Mouse (Mus musculus): Measurements from ENCODE around the gene Fdx1. TPM values are rescaled to one million over a fixed set of nuclear protein-coding genes. Genes with fewer than 3 reads are reported as not detected.

The Fdx1 gene
- total and polyA plus RNA-seq, 3 experiments, result 41.6 to 69.2 (median 51.1) TPM

DNA sequence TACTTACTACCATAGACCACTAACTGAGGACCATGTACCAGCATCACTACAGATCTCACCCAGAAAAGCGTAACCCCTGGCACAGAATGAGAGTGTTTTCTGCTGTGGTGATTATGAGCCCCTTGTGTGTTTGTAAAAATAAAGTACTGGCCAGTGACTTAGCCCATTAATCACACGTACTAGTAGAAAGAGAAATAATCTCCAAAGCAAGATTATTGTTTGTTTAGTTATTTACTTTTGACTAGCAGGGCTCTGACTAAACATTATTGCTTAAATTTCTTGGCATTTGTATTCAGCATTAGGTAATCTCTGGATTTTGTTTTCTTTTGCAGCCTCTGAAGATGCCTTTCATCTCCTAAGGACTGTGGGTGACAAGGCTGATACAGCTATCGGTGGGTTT lies 55.1 kb downstream of the Fdx1 start:
- Histone ChIP-seq H3K27me3 (replicated peaks) (no peaks in the 10 kb centered on the region), H3K4me2 (ENCODE audit: insufficient read depth, low read depth, poor library complexity, severe bottlenecking) (no peak overlapping the region), H3K79me2 (replicated peaks; ENCODE audit: control insufficient read depth, extremely low read depth, insufficient read depth, poor library complexity, severe bottlenecking) (no peaks in the 10 kb centered on the region), H3K9me3 (replicated peaks; ENCODE audit: low read length) (no peaks in the 10 kb centered on the region), H3K36me3 (replicated peaks in 1 of 2; ENCODE audit: control insufficient read depth in 1 of 2, insufficient read depth in 1 of 2, low read length in 1 of 2) (no peaks in the 10 kb centered on the region), H3K4me3 (replicated peaks in 1 of 3; ENCODE audit: low read depth in 2 of 3, low read length in 2 of 3, poor library complexity in 1 of 3) (no peak overlapping the region), H3K27ac (ENCODE audit: insufficient read depth, low read depth) (no peak overlapping the region), H3K9ac (ENCODE audit: insufficient read depth, low read depth) (no peak overlapping the region), H3K4me1 (ENCODE audit: control insufficient read depth in 1 of 2, insufficient read depth in 2 of 2) (peaks cover 0 to 11% of the 10 kb centered on the region in 2 experiments; a peak in 2 of 4 replicates)
- dilution Hi-C loops (cut with MboI; ENCODE audit: extremely low pct_ligation_motif_present, extremely low pct_unique_long_range_greater_than_20kb, low sequenced_read_pairs), result no loop called here
- TF ChIP-seq USF2 (conservative IDR thresholded peaks at IDR 0.05; ENCODE audit: low read depth, low read length) (no peak), ETS1 (conservative IDR thresholded peaks at IDR 0.05; ENCODE audit: low read depth, low read length) (no peak), MAZ (IDR thresholded peaks at IDR 0.05; ENCODE audit: low read depth, low read length) (no peak), NELFE (IDR thresholded peaks at IDR 0.05; ENCODE audit: low read depth, low read length) (no peak), ZNF384 (IDR thresholded peaks at IDR 0.05; ENCODE audit: low read depth, low read length) (no peak), MXI1 (IDR thresholded peaks at IDR 0.05; ENCODE audit: low read depth, low read length) (no peak), GABPA (IDR thresholded peaks at IDR 0.05; ENCODE audit: insufficient replicate concordance, low read depth, low read length) (no peak), ZMIZ1 (IDR thresholded peaks at IDR 0.05; ENCODE audit: low read depth, low read length) (no peak), MYC (IDR thresholded peaks at IDR 0.05; ENCODE audit: low read depth, low read length) (no peak), ZKSCAN1 (IDR thresholded peaks at IDR 0.05; ENCODE audit: borderline replicate concordance, low read depth, low read length) (no peak), CHD1 (IDR thresholded peaks at IDR 0.05; ENCODE audit: low read depth, low read length) (no peak), MEF2A (IDR thresholded peaks at IDR 0.05; ENCODE audit: borderline replicate concordance, low read depth, low read length) (no peak), CHD2 (IDR thresholded peaks at IDR 0.05; ENCODE audit: low read length) (no peak), HCFC1 (IDR thresholded peaks at IDR 0.05; ENCODE audit: low read depth, low read length) (no peak), ZC3H11A (IDR thresholded peaks at IDR 0.05; ENCODE audit: low read depth, low read length) (no peak), ELF1 (IDR thresholded peaks at IDR 0.05; ENCODE audit: low read depth, low read length) (no peak)
- DNase-seq (ENCODE audit: extremely low read depth), result no peak
- in situ Hi-C loops (cut with MboI; ENCODE audit: low pct_ligation_motif_present, low pct_unique_long_range_greater_than_20kb, low sequenced_read_pairs), result loop anchor here (25.0 kb wide), 3 partner anchors 121 to 746 kb away; partner anchors contain the start of genes 1810046K07Rik and Gm32742

DNA sequence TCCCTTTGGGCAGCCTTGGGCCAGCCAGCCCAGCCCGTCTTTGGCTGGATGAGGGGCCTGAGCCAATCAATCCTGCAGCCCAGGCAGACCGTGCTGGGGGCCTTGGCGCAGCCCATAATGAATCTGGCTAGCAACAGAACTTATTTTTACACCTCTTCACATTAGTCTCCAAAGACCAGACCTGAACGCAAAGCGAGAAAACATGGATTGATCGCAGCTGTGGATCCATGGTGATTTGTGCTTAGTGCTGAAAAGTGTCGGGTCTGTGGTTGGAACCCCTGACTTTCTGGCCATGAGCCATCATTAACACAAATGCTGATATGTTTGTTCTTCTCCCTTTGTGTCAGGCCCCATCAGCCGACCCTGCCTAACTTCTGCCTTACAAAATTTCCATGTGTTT lies 56.4 kb downstream of the Fdx1 start:
- no peak overlapping the region for H3K4me3 ChIP-seq (replicated peaks in 1 of 3; ENCODE audit: low read depth in 2 of 3, low read length in 2 of 3, poor library complexity in 1 of 3)
- dilution Hi-C loops (cut with MboI; ENCODE audit: extremely low pct_ligation_motif_present, extremely low pct_unique_long_range_greater_than_20kb, low sequenced_read_pairs) (no loop called here), in situ Hi-C loops (cut with MboI; ENCODE audit: low pct_ligation_motif_present, low pct_unique_long_range_greater_than_20kb, low sequenced_read_pairs) (loop anchor here (25.0 kb wide), 3 partner anchors 120 to 745 kb away; partner anchors contain the start of genes 1810046K07Rik and Gm32742)
- no peak for DNase-seq (ENCODE audit: extremely low read depth)
- H3K79me2 ChIP-seq (replicated peaks; ENCODE audit: control insufficient read depth, extremely low read depth, insufficient read depth, poor library complexity, severe bottlenecking), result no peaks in the 10 kb centered on the region
- no peak overlapping the region for H3K9ac ChIP-seq (ENCODE audit: insufficient read depth, low read depth)
- no peaks in the 10 kb centered on the region for H3K36me3 ChIP-seq (replicated peaks in 1 of 2; ENCODE audit: control insufficient read depth in 1 of 2, insufficient read depth in 1 of 2, low read length in 1 of 2)
- H3K27ac ChIP-seq (ENCODE audit: insufficient read depth, low read depth), result no peak overlapping the region
- no peaks in the 10 kb centered on the region for H3K27me3 ChIP-seq (replicated peaks)
- TF ChIP-seq ELF1 (IDR thresholded peaks at IDR 0.05; ENCODE audit: low read depth, low read length), result no peak
- TF ChIP-seq EP300 (IDR thresholded peaks at IDR 0.05; ENCODE audit: low read length), result no peak
- no peak for TF ChIP-seq IRF4 (IDR thresholded peaks at IDR 0.05; ENCODE audit: low read depth, low read length)
- no peak for TF ChIP-seq USF2 (conservative IDR thresholded peaks at IDR 0.05; ENCODE audit: low read depth, low read length)
- TF ChIP-seq MYC (IDR thresholded peaks at IDR 0.05; ENCODE audit: low read depth, low read length), result no peak
- TF ChIP-seq ZC3H11A (IDR thresholded peaks at IDR 0.05; ENCODE audit: low read depth, low read length), result no peak
- TF ChIP-seq RAD21 (IDR thresholded peaks at IDR 0.05; ENCODE audit: low read depth, low read length), result no peak
- no peak for TF ChIP-seq USF1 (IDR thresholded peaks at IDR 0.05; ENCODE audit: low read depth, low read length)
- no peak for TF ChIP-seq ETS1 (conservative IDR thresholded peaks at IDR 0.05; ENCODE audit: low read depth, low read length)
- no peak for TF ChIP-seq HCFC1 (IDR thresholded peaks at IDR 0.05; ENCODE audit: low read depth, low read length)
- H3K4me1 ChIP-seq (ENCODE audit: control insufficient read depth in 1 of 2, insufficient read depth in 2 of 2), result peaks cover 0 to 11% of the 10 kb centered on the region in 2 experiments; a peak in 2 of 4 replicates
- H3K4me2 ChIP-seq (ENCODE audit: insufficient read depth, low read depth, poor library complexity, severe bottlenecking), result no peak overlapping the region
- peaks cover 2% of the 10 kb centered on the region for H3K9me3 ChIP-seq (replicated peaks; ENCODE audit: low read length)

Other genes with a start within 250 kb of the Fdx1 start
- gene Arhgap20, start 198.2 kb downstream of the Fdx1 start, total RNA-seq (2012; rRNA removed), result 0.50 and 0.93 TPM in 2 replicates
- 0.54 and 0.65 TPM in 2 replicates for gene Arhgap20, start 198.2 kb downstream of the Fdx1 start, total RNA-seq (2014; rRNA removed)
- gene Arhgap20, start 198.2 kb downstream of the Fdx1 start, polyA plus RNA-seq (2012; ENCODE audit: insufficient read length, low read depth), result 0.60 TPM in 2 replicates
- gene Rdx, start 83.6 kb upstream of the Fdx1 start, total RNA-seq (2012; rRNA removed), result 86.1 and 97.2 TPM in 2 replicates
- 157 and 180 TPM in 2 replicates for gene Rdx, start 83.6 kb upstream of the Fdx1 start, total RNA-seq (2014; rRNA removed)
- gene Rdx, start 83.6 kb upstream of the Fdx1 start, polyA plus RNA-seq (2012; ENCODE audit: insufficient read length, low read depth), result 121 and 125 TPM in 2 replicates
- gene Zc3h12c, start 205.0 kb upstream of the Fdx1 start, total RNA-seq (2012; rRNA removed), result 11.2 and 13.0 TPM in 2 replicates
- 21.7 and 22.4 TPM in 2 replicates for gene Zc3h12c, start 205.0 kb upstream of the Fdx1 start, total RNA-seq (2014; rRNA removed)
- 30.8 and 36.1 TPM in 2 replicates for gene Zc3h12c, start 205.0 kb upstream of the Fdx1 start, polyA plus RNA-seq (2012; ENCODE audit: insufficient read length, low read depth)

Data from CH12.LX (cell line).